Mouse (Mus musculus) megakaryocyte, embryonic 14.5 days (primary cell): ENCODE measurements around the gene Itprid2. TPM values are rescaled to one million over a fixed set of nuclear protein-coding genes. Genes with fewer than 3 reads are reported as not detected.

Experiments used
- H3K27me3 ChIP-seq: replicated peaks from 2 replicates; pipeline ENCODE3; 2012; ENCODE audit warnings: inconsistent platforms
- H3K36me3 ChIP-seq: replicated peaks from 2 replicates; pipeline ENCODE3; 2012; ENCODE audit warnings: low read length, inconsistent platforms, mixed read lengths
- H3K4me1 ChIP-seq: 2 replicates; pipeline ENCODE4 v1.6.1; 2012; ENCODE audit warnings: inconsistent platforms
- H3K4me3 ChIP-seq: replicated peaks from 2 replicates; pipeline ENCODE3; 2012; ENCODE audit warnings: moderate library complexity, mild to moderate bottlenecking, inconsistent platforms
- H3K9me3 ChIP-seq: 2 replicates; pipeline ENCODE4 v1.6.1; 2012; ENCODE audit warnings: inconsistent platforms
- FLI1 ChIP-seq: IDR thresholded peaks from 2 replicates; pipeline ENCODE4 v1.6.1; 2012; ENCODE audit warnings: low read length, inconsistent platforms, mixed read lengths
- GATA1 ChIP-seq: IDR thresholded peaks from 3 replicates; pipeline ENCODE4 v1.6.1; 2012; ENCODE audit warnings: mixed read lengths, low read length, inconsistent platforms, borderline replicate concordance
- polyA plus RNA-seq: library from polyadenylated mRNA; stranded (reverse); fragments of >175 nt; gene quantifications from 2 replicates; pipeline ENCODE4 v1.2.3, GENCODE M21; 2012; ENCODE audit warnings: low replicate concordance; ENCODE audit not compliant: insufficient read depth

Itprid2 gene
- polyA plus RNA-seq, 1 experiment: 2.3 TPM

DNA sequence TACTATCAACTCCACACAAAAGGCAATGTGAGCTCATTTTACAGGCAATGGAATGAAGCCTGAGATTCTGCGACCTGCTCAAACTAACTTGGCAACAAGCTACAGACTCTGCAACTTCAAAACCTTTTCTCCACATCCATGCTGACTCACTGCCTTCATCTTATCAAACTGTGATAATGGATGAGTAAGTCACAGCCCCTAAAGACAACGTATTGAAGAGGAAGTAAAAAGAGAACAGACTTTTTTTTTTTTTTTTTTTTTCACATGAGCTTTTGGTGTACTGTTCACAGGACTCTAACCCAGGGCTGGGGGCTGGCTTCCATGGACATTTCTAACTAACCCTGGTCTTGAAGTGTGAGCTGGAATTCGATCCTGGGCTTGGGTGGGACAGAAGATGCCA lies 24.3 kb upstream of the Itprid2 start:
- Histone ChIP-seq H3K4me1 (peaks cover 4% of the 10 kb centered on the region), H3K4me3 (no peak overlapping the region), H3K9me3 (no peaks in the 10 kb centered on the region), H3K27me3 (no peaks in the 10 kb centered on the region), H3K36me3 (no peaks in the 10 kb centered on the region)
- TF ChIP-seq GATA1 (no peak), FLI1 (no peak)

GRCm38 (mm10) chr2:79618145-79618544 lies 17.0 kb upstream of the Itprid2 start:
- Histone ChIP-seq H3K4me3 (no peak overlapping the region), H3K36me3 (no peaks in the 10 kb centered on the region), H3K27me3 (no peaks in the 10 kb centered on the region), H3K4me1 (peaks cover 11% of the 10 kb centered on the region; the same call in 1 of the 2 replicates), H3K9me3 (no peaks in the 10 kb centered on the region)
- TF ChIP-seq FLI1: no peak
- TF ChIP-seq GATA1: no peak

- H3K27me3 ChIP-seq: no peaks in the 10 kb centered on the region
- H3K9me3 ChIP-seq: no peaks in the 10 kb centered on the region
- peaks cover 11% of the 10 kb centered on the region; the same call in 1 of the 2 replicates for H3K4me1 ChIP-seq
- no peaks in the 10 kb centered on the region for H3K36me3 ChIP-seq
- TF ChIP-seq FLI1 (no peak), GATA1 (no peak)
- no peak overlapping the region for H3K4me3 ChIP-seq
Observed at GRCm38 (mm10) chr2:79618614-79619568, 16.3 kb upstream of the Itprid2 start.

- H3K27me3 ChIP-seq: no peaks in the 10 kb centered on the region
- H3K9me3 ChIP-seq: no peaks in the 10 kb centered on the region
- H3K4me3 ChIP-seq: no peak overlapping the region
- peaks cover 8% of the 10 kb centered on the region; the same call in 1 of the 2 replicates for H3K4me1 ChIP-seq
- H3K36me3 ChIP-seq: no peaks in the 10 kb centered on the region
- TF ChIP-seq GATA1 (no peak), FLI1 (no peak)
Observed at GRCm38 (mm10) chr2:79623256-79623655, 11.9 kb upstream of the Itprid2 start.

- no peaks in the 10 kb centered on the region for H3K27me3 ChIP-seq
- no peak overlapping the region for H3K4me3 ChIP-seq
- TF ChIP-seq FLI1 (no peak), GATA1 (no peak)
- no peaks in the 10 kb centered on the region for H3K36me3 ChIP-seq
- H3K9me3 ChIP-seq: no peaks in the 10 kb centered on the region
- peaks cover 4% of the 10 kb centered on the region; the same call in 1 of the 2 replicates for H3K4me1 ChIP-seq
Observed at GRCm38 (mm10) chr2:79627624-79628023, 7.5 kb upstream of the Itprid2 start.

- H3K4me3 ChIP-seq: no peak overlapping the region
- H3K4me1 ChIP-seq: peaks cover 9% of the 10 kb centered on the region
- H3K9me3 ChIP-seq: no peaks in the 10 kb centered on the region
- TF ChIP-seq GATA1 (no peak), FLI1 (no peak)
- no peaks in the 10 kb centered on the region for H3K27me3 ChIP-seq
- no peaks in the 10 kb centered on the region for H3K36me3 ChIP-seq
Observed at GRCm38 (mm10) chr2:79630231-79630630, 4.9 kb upstream of the Itprid2 start.

GRCm38 (mm10) chr2:79635426-79636291 lies 507 bp downstream of the Itprid2 start:
- H3K4me3 ChIP-seq: peak overlapping the region; percentile 100
- H3K4me1 ChIP-seq: peaks cover 27% of the 10 kb centered on the region
- no peak for TF ChIP-seq FLI1
- no peak for TF ChIP-seq GATA1
- H3K9me3 ChIP-seq: no peaks in the 10 kb centered on the region
- H3K27me3 ChIP-seq: no peaks in the 10 kb centered on the region
- H3K36me3 ChIP-seq: peaks cover 31% of the 10 kb centered on the region

DNA sequence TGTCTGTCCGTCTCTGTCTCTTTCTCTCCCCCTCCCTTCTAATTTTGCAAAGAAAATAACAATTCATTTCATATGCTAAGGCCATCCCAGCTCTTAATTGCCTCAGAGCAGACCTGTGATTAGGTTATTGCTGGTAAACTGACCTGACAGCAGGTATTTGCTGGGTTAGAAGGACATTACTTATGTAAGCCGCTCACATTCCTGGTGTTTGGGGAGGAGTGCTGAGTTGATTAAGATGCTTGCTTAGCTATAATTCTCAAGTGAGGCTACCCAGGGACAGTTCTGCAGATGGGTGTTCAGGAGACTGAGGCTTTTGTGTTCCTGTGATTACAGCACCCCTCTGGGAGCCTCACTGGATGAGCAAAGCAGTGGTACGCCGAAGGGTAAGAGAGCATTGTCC lies 3.8 kb downstream of the Itprid2 start:
- Histone ChIP-seq H3K4me3 (no peak overlapping the region), H3K9me3 (no peaks in the 10 kb centered on the region), H3K36me3 (peaks cover 62% of the 10 kb centered on the region), H3K27me3 (no peaks in the 10 kb centered on the region), H3K4me1 (peaks cover 41% of the 10 kb centered on the region)
- no peak for TF ChIP-seq GATA1
- no peak for TF ChIP-seq FLI1

- Histone ChIP-seq H3K27me3 (no peaks in the 10 kb centered on the region), H3K4me3 (no peak overlapping the region), H3K9me3 (no peaks in the 10 kb centered on the region), H3K4me1 (peaks cover 40% of the 10 kb centered on the region), H3K36me3 (peaks cover 73% of the 10 kb centered on the region)
- TF ChIP-seq FLI1 (no peak), GATA1 (no peak)
Observed at GRCm38 (mm10) chr2:79646237-79646688, 11.1 kb downstream of the Itprid2 start.
